Mouse (Mus musculus) spleen, adult 18-20 months (tissue): ENCODE results near the gene Krt71.
"Not testable (repeated sequence)": the region's sequence is repeated elsewhere in the genome, so short reads cannot be mapped to it uniquely, and the experiment has no call there.

Experiments used
- DNase-seq, 2 experiments: peaks; one replicate each; pipeline ENCODE4 v3.0.0; 2022; ENCODE audit warnings: mixed read lengths in 2 of 2

The Krt71 gene

GRCm38 (mm10) chr15:101742711-101743110 lies at the start of gene Krt71:
Gene Krt71, minus strand, starts transcription at chr15:101743109.
- DNase-seq, result no peak

DNA sequence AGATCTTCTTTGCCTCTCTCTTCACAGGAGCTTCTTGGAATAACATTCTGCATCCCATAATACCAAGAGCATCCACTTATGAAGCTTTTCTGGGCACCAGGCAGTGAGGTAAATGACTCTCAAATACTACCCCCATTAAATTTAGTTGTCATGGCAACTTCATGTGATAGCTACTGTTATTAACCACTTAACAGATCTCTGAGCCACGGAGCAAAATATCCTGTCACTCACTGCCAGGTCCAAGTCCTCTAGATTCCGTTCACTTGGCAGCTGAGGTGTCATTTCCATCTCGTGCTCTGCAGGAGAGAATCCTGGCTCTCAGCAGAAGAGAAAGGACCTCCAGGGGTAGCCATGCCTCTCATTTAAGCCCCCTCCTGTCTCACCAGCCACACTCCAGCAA lies 48.0 kb upstream of the Krt71 start:
- no peak for DNase-seq

DNA sequence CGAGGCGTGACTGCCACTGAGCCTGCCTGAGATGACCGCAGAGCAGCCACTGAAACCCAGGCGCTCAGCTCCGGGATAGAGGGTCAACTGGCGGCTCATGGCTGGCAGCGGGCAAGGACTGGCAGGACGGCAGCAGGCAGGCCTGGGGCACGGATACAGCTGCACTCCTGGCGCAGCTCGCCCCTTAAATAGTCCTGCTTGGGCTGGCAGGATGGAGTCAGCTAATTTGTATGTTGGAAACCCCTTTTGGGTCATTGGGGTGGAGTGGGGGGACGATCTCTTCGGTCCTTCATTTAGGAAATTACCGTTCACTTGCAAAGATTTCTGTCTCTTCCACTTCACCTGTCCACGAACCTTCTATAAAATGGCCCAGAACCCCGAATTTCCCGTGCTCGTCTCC lies 43.5 kb upstream of the Krt71 start, which contains the start of gene Krt72:
Gene Krt72, minus strand, starts transcription at position 101 of the 400 bp plus-strand sequence.
- DNase-seq, result no peak

GRCm38 (mm10) chr15:101773420-101773819 lies 30.5 kb upstream of the Krt71 start:
- DNase-seq, result no peak

DNA sequence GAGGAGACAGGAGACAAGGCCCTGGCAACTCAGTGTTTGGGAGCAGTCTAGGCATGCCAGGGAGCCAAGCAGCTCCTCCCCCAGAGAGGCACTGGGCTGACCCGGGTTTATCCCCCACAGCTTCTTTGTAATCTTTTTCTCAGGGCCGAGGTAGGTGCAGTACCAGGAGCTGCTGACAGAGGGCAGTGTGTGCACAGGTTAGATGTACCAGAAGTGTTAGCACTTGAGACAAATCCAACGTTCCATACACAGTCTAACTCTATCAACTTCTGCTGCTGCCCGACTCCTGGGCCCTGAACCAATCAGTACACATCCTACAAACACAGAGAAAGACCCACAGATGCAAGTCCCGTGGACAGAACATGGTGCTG lies 29.8 kb upstream of the Krt71 start:
- DNase-seq, result peak; percentile 25 to 74

GRCm38 (mm10) chr15:101772080-101772710 lies 29.3 kb upstream of the Krt71 start:
- DNase-seq, result no peak

- no peak for DNase-seq
Measured at GRCm38 (mm10) chr15:101770226-101770625, 27.3 kb upstream of the Krt71 start.

DNA sequence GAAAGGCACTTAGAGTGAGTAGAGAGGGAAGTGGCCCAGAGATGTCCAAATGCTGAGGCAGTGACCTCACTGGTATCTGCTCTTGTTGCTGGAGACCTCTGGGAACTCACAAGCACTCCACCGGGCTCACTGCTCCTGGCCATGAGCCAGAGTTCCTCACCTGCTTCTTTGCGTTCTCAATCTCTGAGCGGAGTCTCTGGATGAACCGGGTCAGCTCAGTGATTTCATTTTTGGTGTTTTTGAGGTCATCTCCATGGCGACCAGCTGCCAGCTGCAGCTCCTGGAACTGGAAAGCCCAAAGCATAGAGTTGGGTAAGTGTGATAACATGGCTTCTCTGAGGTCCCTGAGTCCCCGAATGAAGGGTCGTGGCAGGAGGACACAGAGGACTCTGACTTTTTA lies 5.1 kb downstream of the Krt71 start:
- DNase-seq, result no peak

DNA sequence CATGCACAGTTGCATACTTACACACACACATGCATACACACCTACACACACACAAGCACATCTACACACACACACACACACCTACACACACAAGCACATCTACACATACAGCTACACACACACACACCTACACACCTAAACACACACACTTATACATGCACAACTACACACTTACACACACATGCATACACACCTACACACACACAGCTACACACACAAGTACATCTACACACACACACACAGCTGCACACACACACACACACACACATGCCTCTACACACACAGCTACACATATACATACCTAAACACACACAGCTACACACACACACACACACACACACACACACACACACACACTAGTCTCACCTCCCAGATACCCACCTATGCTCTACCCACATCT lies 12.3 kb downstream of the Krt71 start:
- DNase-seq, result no peak

- DNase-seq, result no peak
Measured at GRCm38 (mm10) chr15:101724686-101725085, 18.2 kb downstream of the Krt71 start.

- DNase-seq, result no peak
Measured at GRCm38 (mm10) chr15:101715831-101716230, 27.1 kb downstream of the Krt71 start.

GRCm38 (mm10) chr15:101714356-101714755 lies 28.6 kb downstream of the Krt71 start:
- DNase-seq, result no peak

GRCm38 (mm10) chr15:101713731-101714130 lies 29.2 kb downstream of the Krt71 start:
- DNase-seq, result no peak

- DNase-seq, result no peak
Measured at GRCm38 (mm10) chr15:101712720-101713119, 30.2 kb downstream of the Krt71 start, which contains the start of gene Krt5. Gene Krt5, minus strand, starts transcription at chr15:101712898.

DNA sequence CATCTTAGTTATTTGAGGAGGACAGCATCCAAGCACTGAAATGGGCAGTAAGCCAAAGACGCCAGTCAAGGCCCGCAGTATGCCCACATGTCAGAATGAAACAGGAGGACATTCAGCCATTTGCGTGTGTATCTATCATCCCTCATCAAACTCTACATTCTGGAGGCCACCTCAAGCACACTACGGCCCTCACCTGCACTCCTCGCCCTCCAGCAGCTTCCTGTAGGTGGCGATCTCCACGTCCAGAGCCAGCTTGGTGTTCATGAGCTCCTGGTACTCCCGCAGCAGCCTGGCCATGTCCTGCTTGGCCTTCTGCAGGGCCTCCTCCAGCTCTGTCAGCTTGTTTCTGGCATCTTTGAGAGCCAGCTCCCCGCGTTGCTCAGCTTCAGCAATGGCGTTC lies 34.2 kb downstream of the Krt71 start:
- DNase-seq, result no peak

DNA sequence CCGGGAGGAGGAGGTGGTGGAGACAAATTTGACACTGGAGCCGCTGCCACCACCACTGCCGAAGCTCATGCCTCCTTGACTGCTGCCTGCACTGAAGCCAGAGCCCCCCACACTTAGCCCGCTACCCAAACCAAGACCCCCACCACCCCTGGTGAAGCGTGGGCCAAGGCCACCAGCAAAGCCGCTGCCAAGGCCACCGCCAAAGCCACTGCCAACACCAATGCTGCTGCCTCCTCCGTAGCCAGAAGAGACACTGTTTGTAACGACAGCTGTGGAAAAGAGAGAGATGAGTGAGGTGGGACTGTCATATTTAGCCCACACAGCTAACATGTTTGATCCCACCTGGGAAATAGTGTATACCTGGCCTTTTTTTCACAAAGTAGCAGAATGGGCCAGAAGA lies 35.5 kb downstream of the Krt71 start:
- no peak for DNase-seq

DNA sequence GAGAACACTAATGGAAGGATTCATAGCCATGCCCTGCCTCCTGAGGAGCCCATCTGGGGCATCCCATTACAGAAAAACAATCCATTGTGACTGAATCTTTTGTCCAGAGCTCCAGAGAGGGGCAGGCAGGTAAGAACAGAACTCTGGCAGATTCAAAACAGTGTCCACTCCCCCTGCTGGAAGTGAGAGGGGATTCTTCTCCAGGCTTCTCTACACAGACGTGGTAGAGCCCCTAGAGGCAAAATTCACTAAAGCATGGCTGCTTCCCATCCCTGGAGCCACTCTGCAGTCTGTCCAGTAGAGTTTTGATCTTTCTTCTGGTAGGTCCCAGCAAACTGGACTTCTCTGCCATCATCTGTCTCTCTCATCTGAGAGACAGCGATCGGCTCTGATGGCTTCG lies 38.8 kb downstream of the Krt71 start:
- no peak for DNase-seq

DNA sequence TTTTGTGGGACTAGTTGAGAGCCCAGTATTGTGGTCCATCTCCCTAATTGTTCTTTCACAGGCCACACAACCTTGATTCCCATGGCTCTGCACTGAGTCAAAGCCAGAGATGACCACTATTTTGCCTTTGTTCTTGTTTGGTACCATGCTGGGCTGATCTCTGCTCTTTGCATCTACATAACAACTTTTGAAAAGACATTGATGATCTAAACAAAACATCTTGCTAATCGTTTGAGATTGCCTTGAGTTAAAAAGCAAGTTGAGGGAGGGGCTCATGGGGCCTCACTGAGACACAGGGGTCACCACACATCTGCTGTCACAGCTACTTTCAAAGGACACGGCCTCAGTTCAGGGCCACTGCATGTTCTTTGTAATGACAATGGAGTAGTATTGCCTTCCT lies 40.5 kb downstream of the Krt71 start:
- no peak for DNase-seq

- no peak for DNase-seq
Measured at GRCm38 (mm10) chr15:101699866-101700265, 43.0 kb downstream of the Krt71 start.

GRCm38 (mm10) chr15:101699192-101699591 lies 43.7 kb downstream of the Krt71 start:
- no peak for DNase-seq

- DNase-seq, result no peak
Measured at GRCm38 (mm10) chr15:101697326-101698188, 45.4 kb downstream of the Krt71 start.

GRCm38 (mm10) chr15:101694207-101694606 lies 48.7 kb downstream of the Krt71 start, which contains the start of gene Krt6a:
Gene Krt6a, minus strand, starts transcription at chr15:101694307.
- no peak for DNase-seq

DNA sequence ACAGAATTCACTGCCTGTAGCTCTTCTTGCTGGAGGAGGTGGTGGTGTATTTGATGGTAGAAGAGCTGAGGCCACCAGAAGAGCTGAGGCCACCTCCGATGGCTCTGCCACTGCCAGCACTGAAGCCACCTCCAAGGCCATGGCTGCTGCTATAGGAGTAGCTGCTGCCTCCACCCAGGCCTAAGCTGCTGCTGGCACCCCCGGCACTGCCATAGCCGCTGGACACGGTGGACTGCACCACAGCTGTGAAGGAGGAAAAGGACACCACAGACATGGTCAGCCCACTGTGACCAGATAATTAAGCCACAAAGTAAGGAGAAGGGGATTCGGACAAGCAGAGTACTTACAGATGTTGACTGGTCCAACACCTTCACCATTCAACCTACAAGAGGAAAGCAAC lies 52.4 kb downstream of the Krt71 start:
- DNase-seq, result not testable (repeated sequence)

DNA sequence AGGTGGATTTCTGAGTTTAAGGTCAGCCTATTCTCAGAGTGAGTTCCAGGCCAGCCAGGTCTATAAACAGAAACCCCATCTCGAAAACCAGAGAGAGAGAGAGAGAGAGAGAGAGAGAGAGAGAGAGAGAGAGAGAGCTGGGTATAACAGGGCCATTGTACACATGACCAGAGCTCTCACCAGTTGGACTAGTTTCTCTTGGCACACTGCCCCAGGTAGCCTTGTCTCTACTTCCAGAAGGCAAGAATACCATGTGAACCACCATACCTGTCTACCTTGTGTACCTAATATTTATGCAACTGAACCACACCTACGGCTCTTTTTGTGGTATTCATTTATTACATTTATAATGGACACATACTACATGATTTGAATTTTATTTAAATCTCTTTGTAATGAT lies 54.7 kb downstream of the Krt71 start:
- no peak for DNase-seq
